Mouse (Mus musculus) neural tube, embryonic 14.5 days (tissue): ENCODE results near the gene Arfip1. TPM values are rescaled to one million over a fixed set of nuclear protein-coding genes. Genes with fewer than 3 reads are reported as not detected.

Source experiments
- ATAC-seq: fragments of 200-750 bp; cut with Nextera tagmentation; 2 replicates; pipeline ENCODE4 v1.8.0; 2017; ENCODE audit warnings: low read depth, mild to moderate bottlenecking, moderate TSS enrichment, moderate library complexity
- H3K27ac ChIP-seq: fragments of 300-500 bp; sonication (generic); 2 replicates; pipeline ENCODE4 v1.5.1; 2014; ENCODE audit warnings: low read depth, mild to moderate bottlenecking, control low read depth, low read length, moderate library complexity, mixed read lengths
- H3K27me3 ChIP-seq: fragments of 300-500 bp; sonication (generic); 2 replicates; pipeline ENCODE4 v1.6.1; 2014; ENCODE audit warnings: low read length; ENCODE audit not compliant: control insufficient read depth, insufficient read depth
- H3K36me3 ChIP-seq: fragments of 300-500 bp; sonication (generic); 2 replicates; pipeline ENCODE4 v1.6.1; 2014; ENCODE audit warnings: low read length, mixed read lengths; ENCODE audit not compliant: control insufficient read depth, insufficient read depth
- H3K4me1 ChIP-seq: fragments of 300-500 bp; sonication (generic); 2 replicates; pipeline ENCODE4 v1.6.1; 2014; ENCODE audit warnings: low read length; ENCODE audit not compliant: control insufficient read depth, insufficient read depth
- H3K4me2 ChIP-seq: fragments of 300-500 bp; sonication (generic); 2 replicates; pipeline ENCODE4 v1.6.1; 2014; ENCODE audit warnings: mild to moderate bottlenecking, low read depth, low read length, control low read depth
- H3K4me3 ChIP-seq: fragments of 300-500 bp; sonication (generic); 2 replicates; pipeline ENCODE4 v1.5.1; 2014; ENCODE audit warnings: low read depth, low read length, control low read depth, mixed read lengths
- H3K9ac ChIP-seq: fragments of 300-500 bp; sonication (generic); replicated peaks from 2 replicates; pipeline ENCODE4 v1.6.1; 2014; ENCODE audit warnings: low read depth, mild to moderate bottlenecking, control low read depth, low read length, mixed read lengths
- H3K9me3 ChIP-seq: fragments of 300-500 bp; sonication (generic); 2 replicates; pipeline ENCODE4 v1.6.1; 2016; ENCODE audit warnings: low read length; ENCODE audit not compliant: control insufficient read depth
- WGBS: fragments of 180-500 bp; shearing (Covaris S2); extraction: QIAGEN DNeasy Blood & Tissue Kit; methylation state at CpG from one replicate; pipeline ENCODE4 v1.1.7; 2014; 5-methylcytosine and 5-hydroxymethylcytosine counted together
- polyA plus RNA-seq: library from polyadenylated mRNA; unstranded; fragments of >200 nt; fragmentation: Nextera tagmentation; extraction: Ambion mirVana; gene quantifications from 2 replicates; pipeline ENCODE4 v1.2.1, GENCODE M21; 2014

Arfip1 gene
- 22.1 and 32.7 TPM in 2 replicates for polyA plus RNA-seq

DNA sequence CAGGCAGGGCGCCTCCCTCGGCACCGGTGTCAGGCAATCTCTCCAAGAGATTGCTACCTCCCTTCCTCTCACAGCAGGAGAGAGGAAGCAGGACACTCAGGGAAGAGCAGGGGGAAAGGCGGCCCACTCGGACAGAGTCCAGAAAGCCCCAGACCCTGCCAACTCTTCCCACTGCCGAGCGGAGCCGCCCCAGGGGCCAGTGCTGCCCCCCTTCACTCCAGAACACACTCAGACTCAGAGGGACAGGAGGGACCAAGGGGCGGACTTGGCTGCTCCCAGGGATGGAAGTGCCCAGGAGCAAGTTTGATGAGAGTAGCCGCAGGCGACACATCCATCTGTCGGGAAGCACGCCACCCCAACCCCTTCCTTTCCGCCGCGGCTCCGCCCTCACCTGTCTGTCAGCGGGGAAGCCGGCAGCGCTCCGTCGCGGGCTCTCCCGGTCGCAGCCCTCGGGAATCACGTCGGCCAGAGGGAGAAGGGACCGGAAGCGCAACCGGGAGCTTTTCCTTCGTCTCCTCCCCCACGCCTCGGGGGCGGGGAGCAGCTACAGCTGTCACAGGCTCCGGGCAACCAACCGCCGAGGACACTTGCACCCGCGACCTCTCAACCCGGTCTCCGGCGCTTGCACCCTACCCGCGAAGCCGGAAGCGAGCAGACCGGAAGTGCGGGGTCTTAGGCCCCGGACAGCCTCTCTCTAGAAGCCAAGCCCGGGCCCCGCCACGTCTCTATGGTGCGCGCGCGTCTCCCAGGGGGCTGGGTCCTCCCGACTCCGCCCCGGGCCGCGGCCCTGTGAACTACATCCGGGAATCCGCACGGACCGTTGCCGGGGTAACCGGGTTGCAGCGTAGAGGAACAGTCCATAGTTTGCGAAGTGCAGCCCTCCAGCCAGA lies at the start of gene Arfip1:
Gene Arfip1, minus strand, starts transcription at position 603 of the 890 bp plus-strand sequence.
- ATAC-seq, result peak; percentile 99
- Histone ChIP-seq H3K9me3 (no peaks in the 10 kb centered on the region), H3K27me3 (no peaks in the 10 kb centered on the region), H3K9ac (peak within 1 kb of the TSS; percentile 86), H3K4me1 (peaks cover 16% of the 10 kb centered on the region; the same call in 1 of the 2 replicates), H3K27ac (peak within 1 kb of the TSS; percentile 87), H3K4me3 (peak within 1 kb of the TSS; percentile 82), H3K4me2 (peak within 1 kb of the TSS; percentile 83), H3K36me3 (no peaks in the 10 kb centered on the region)
- under 1% methylated on average over 69 of the region's 70 CpGs for WGBS

DNA sequence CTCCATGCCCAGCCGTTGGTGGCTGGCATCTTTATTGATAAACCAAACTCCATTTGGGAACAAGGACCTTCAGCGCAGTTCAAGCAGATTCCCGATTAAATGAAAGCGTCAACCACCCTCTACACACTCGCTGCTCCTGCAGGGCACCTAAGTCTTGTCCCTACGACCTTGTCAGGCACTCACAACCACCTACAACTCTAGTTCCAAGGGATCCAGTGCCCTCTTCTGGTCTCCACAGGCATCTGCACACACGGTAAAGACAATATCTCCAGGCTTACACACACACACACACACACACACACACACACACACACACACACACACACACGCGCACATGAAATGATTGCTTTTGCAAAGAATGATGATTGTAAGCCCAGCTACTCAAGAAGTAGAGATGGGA lies 49.2 kb upstream of the Arfip1 start:
- H3K4me1 ChIP-seq, result no peaks in the 10 kb centered on the region
- ATAC-seq, result no peak
- no peak overlapping the region for H3K27ac ChIP-seq
- H3K27me3 ChIP-seq, result no peaks in the 10 kb centered on the region
- H3K9me3 ChIP-seq, result no peaks in the 10 kb centered on the region
- no peak overlapping the region for H3K4me3 ChIP-seq
- H3K9ac ChIP-seq, result no peak overlapping the region
- WGBS, result 96% methylated on average over 9 of the region's 9 CpGs
- H3K36me3 ChIP-seq, result no peaks in the 10 kb centered on the region
- no peak overlapping the region for H3K4me2 ChIP-seq

DNA sequence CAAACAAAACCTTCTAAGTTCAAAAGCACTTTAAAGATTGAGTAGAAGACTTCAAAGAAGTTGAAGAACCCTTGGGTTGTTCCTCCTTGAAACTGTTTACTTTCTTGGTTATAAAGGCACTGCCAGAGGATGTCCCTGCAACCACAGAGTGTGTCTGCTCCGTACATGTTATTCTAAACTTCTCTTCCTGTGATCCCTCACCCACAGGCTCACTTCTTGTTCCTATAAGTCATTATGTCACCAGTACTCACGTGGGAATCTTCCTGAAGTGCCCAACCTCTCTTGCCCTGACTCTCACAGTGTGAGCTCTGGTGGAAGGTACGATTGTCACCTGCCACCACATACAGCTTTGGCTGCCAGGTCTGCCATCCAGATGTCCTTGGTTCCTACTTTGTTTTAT lies 39.6 kb upstream of the Arfip1 start:
- ATAC-seq, result no peak
- no peaks in the 10 kb centered on the region for H3K36me3 ChIP-seq
- H3K4me3 ChIP-seq, result no peak overlapping the region
- H3K4me1 ChIP-seq, result no peaks in the 10 kb centered on the region
- no peaks in the 10 kb centered on the region for H3K9me3 ChIP-seq
- H3K9ac ChIP-seq, result no peak overlapping the region
- no peaks in the 10 kb centered on the region for H3K27me3 ChIP-seq
- H3K27ac ChIP-seq, result no peak overlapping the region
- WGBS, result 66% methylated on average over 3 of the region's 3 CpGs
- no peak overlapping the region for H3K4me2 ChIP-seq

DNA sequence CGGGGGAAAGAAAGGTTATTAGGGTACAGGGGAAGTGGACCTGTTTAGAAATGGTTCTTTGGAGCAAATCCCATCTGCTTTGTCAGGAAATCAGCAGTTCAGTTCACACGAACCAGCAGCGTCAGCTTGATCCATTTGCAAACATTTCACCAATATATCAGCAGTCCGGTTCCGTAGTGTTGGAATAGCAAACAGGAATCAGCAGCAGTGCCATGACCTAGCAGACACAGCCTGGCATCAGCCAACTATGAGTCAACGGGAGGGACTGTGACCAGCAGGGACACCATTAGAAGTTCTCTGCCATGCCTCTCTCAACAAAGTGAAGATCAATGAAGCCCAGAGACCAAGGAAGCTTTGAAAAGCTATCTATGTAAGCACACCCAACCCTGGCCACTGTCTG lies 37.3 kb upstream of the Arfip1 start:
- Histone ChIP-seq H3K27ac (no peak overlapping the region), H3K9ac (no peak overlapping the region), H3K36me3 (no peaks in the 10 kb centered on the region), H3K27me3 (no peaks in the 10 kb centered on the region), H3K4me3 (no peak overlapping the region), H3K4me2 (no peak overlapping the region), H3K9me3 (no peaks in the 10 kb centered on the region), H3K4me1 (no peaks in the 10 kb centered on the region)
- 91% methylated on average over 6 of the region's 6 CpGs for WGBS
- no peak for ATAC-seq

DNA sequence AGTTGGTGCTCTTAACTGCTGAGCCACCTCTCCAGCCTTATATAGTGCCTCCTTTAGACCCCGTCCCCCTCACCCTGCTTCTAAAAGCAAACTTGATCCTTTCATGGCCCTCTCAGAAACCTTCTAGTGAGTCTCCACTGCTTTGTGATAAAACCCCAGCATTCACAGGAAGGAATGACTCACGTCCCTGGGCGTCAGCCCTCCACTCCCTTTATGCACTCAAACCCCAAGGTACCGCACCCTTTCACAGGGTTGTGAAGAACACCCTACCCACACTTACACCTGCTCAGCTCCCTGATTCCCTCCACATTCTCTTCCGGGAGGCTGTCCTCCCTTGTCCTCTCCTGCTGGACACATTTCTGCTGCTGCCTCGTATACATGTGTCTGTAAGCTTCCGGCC lies 36.6 kb upstream of the Arfip1 start:
- ATAC-seq, result no peak
- WGBS, result 97% methylated on average over 7 of the region's 7 CpGs
- H3K4me1 ChIP-seq, result no peaks in the 10 kb centered on the region
- no peaks in the 10 kb centered on the region for H3K36me3 ChIP-seq
- no peak overlapping the region for H3K4me2 ChIP-seq
- no peak overlapping the region for H3K27ac ChIP-seq
- no peak overlapping the region for H3K9ac ChIP-seq
- H3K27me3 ChIP-seq, result no peaks in the 10 kb centered on the region
- no peak overlapping the region for H3K4me3 ChIP-seq
- H3K9me3 ChIP-seq, result no peaks in the 10 kb centered on the region

DNA sequence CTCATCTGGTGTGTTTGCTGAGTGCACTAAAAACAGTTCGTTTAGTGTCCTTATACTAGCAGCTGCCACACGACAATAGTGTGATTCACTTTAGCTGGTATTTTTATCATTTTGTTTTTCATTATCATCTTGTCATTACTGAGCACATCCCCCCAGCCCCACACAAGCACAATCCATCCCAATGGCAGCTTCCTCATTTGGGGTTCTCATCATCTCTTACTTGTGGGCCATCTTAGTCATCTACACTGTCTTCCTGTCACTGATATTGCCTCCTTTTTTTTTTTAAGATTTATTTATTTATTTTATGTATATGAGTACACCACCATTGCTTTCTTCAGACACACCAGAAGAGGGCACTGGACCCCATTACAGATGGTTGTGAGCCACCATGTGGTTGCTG lies 36.2 kb upstream of the Arfip1 start:
- ATAC-seq, result no peak
- Histone ChIP-seq H3K9ac (no peak overlapping the region), H3K36me3 (no peaks in the 10 kb centered on the region), H3K9me3 (no peaks in the 10 kb centered on the region), H3K4me2 (no peak overlapping the region), H3K27ac (no peak overlapping the region), H3K4me1 (no peaks in the 10 kb centered on the region), H3K27me3 (no peaks in the 10 kb centered on the region), H3K4me3 (no peak overlapping the region)
- 83% methylated on average over 2 of the region's 2 CpGs for WGBS

DNA sequence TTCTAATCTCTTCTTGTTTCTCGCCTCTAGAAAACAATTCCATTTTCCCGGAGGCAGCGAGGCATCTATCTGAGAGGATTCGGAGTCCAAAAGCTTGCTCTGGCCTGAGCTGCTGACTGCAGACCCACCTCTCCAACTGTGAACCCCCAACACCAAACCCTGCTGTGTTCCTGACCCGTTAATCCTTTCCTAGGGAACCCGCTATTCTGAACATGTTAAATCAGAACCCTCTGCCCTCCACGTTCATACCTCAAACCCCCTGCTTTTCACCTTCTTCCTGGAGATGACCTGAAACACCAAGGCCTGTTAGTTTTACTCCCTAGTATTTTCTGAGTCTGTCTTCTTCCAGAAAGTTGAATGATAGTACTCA lies 33.4 kb upstream of the Arfip1 start:
- no peak overlapping the region for H3K4me3 ChIP-seq
- H3K9ac ChIP-seq, result no peak overlapping the region
- H3K4me2 ChIP-seq, result no peak overlapping the region
- WGBS, result 50% methylated on average over 7 of the region's 7 CpGs
- ATAC-seq, result no peak
- no peaks in the 10 kb centered on the region for H3K36me3 ChIP-seq
- no peaks in the 10 kb centered on the region for H3K4me1 ChIP-seq
- no peak overlapping the region for H3K27ac ChIP-seq
- no peaks in the 10 kb centered on the region for H3K27me3 ChIP-seq
- no peaks in the 10 kb centered on the region for H3K9me3 ChIP-seq

DNA sequence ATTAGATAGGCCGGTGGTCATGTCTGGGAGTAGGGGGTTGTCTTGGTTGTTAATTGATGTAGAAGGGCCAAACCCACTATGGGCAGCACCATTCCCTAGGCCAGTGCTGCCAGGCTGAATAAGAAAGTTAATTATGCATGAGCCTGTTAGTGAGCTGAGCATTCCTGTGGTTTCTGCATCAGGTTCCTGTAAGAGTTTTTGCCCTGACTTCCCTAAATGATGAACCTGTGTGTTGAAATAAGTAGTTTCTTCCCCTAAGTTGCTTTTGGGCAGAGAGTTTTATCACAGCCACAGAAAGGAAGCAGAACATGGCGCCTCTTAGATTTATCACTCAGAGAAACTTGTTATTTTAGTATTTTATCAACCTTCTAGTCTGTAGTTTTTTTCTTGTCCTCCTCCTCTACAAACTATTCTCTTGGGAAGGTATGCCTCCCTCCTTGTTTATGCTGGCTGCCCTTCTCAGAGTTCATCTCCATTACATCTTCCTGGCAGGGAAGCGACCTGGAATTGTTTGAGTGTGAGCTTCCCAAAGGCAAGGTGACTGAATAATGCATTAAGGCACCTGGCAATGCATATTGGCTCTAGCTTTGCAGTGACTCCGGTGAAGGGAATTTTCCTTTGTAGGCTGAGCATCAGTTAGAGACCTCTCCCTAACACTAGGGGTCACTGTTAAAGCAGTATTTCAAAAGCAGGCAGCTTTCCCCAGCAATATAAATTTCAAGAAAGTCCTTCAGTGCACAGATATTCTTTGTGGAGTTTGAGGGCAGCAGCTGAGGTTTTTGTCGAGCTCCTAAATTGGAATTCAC lies 32.8 kb upstream of the Arfip1 start:
- 24% methylated on average over 5 of the region's 5 CpGs for WGBS

DNA sequence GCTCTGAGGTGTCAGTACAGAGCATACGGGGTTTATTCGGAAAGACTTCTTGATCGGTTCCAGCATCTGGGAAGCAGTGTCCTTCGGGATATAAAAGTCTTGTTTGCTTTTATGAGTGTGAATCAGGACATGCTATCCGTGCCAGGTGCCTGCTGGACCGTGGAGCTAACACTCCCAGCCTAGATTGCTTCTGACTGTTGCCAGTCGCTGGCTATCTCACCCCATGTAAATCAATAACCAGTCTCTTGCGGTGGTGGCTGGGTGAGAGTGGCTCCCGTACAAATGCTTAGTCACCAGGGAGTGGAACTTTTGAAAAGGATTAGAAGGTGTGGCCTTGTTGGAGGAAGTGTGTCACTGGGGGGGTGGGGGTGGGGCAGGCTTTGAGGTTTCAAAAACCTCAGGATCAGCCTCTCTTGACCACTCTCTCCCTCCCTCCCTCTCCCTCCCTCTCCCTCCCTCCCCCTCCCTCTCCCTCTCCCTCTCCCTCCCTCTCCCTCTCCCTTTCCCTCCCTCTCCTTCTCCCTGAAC lies 27.8 kb upstream of the Arfip1 start:
- no peaks in the 10 kb centered on the region for H3K27me3 ChIP-seq
- H3K4me1 ChIP-seq, result no peaks in the 10 kb centered on the region
- H3K4me2 ChIP-seq, result no peak overlapping the region
- no peak overlapping the region for H3K4me3 ChIP-seq
- ATAC-seq, result no peak
- WGBS, result 72% methylated on average over 9 of the region's 9 CpGs
- H3K9ac ChIP-seq, result no peak overlapping the region
- no peaks in the 10 kb centered on the region for H3K36me3 ChIP-seq
- no peaks in the 10 kb centered on the region for H3K9me3 ChIP-seq
- H3K27ac ChIP-seq, result no peak overlapping the region

More for the DNA sequence above, 32.8 kb upstream of the Arfip1 start:
- Histone ChIP-seq H3K27me3 (no peaks in the 10 kb centered on the region), H3K36me3 (no peaks in the 10 kb centered on the region), H3K9me3 (no peaks in the 10 kb centered on the region), H3K4me2 (no peak overlapping the region), H3K9ac (no peak overlapping the region), H3K4me3 (no peak overlapping the region), H3K27ac (no peak overlapping the region), H3K4me1 (no peaks in the 10 kb centered on the region)
- peak; percentile 61 for ATAC-seq
